In genomic region chr12:109417476-109418201, GRCm38 (mm10) we compare ENCODE assay signal across 8 mouse cellular contexts. TPM values are rescaled to one million over a fixed set of nuclear protein-coding genes. Genes with fewer than 3 reads are reported as not detected.
DNase-seq lines count a peak whose midpoint lies in the region; ATAC-seq and TF ChIP-seq lines count a peak whose summit lies in the region.

No protein-coding gene starts in this region.

- in situ Hi-C loops in ES-E14 (cut with MboI; ENCODE audit: low sequenced_read_pairs in 2 of 2, unreplicated experiment in 2 of 2) = no loop called here

- 0 out of 2 replicates have a peak overlapping the region, but pooled peaks have one; percentile 39 for H3K9ac ChIP-seq in heart, embryonic 11.5 days (ENCODE audit: low read depth, low read length)
- no peak overlapping the region for H3K9ac ChIP-seq in ES-E14 (ENCODE audit: insufficient read depth, low read depth, low read length, poor library complexity, severe bottlenecking)
- no peak overlapping the region for H3K9ac ChIP-seq in embryonic facial prominence, embryonic 15.5 days
- peak overlapping the region; percentile 25; the same call in 1 of the 2 replicates for H3K9ac ChIP-seq in limb, embryonic 14.5 days (ENCODE audit: low read depth, low read length, severe bottlenecking)

- H3K27ac ChIP-seq in heart, embryonic 11.5 days (ENCODE audit: low read depth, low read length) = peak overlapping the region; percentile 50
- no peak overlapping the region for H3K27ac ChIP-seq in ES-E14 (ENCODE audit: insufficient read depth, low read depth, low read length, poor library complexity, severe bottlenecking)
- H3K27ac ChIP-seq in embryonic facial prominence, embryonic 15.5 days (replicated peaks) = peak overlapping the region; percentile 90
- peak overlapping the region; percentile 87 for H3K27ac ChIP-seq in limb, embryonic 14.5 days (replicated peaks; ENCODE audit: low read depth, low read length)
- no peak overlapping the region for H3K27ac ChIP-seq in kidney, adult 2 months (ENCODE audit: insufficient read depth, low read depth, low read length)

- no peak for DNase-seq in heart, postnatal 14 days
- no peak for DNase-seq in ES-E14 (ENCODE audit: low read depth, low spot score)
- DNase-seq in limb, embryonic 14.5 days (ENCODE audit: low spot score) = peak; percentile 82
- peak; percentile 54 for DNase-seq in retina, postnatal 1 day
- DNase-seq in cerebellum, adult 8-10 months = no peak
- DNase-seq in kidney, adult 2 months = no peak

- H3K27me3 ChIP-seq in heart, embryonic 11.5 days (ENCODE audit: control insufficient read depth, insufficient read depth, low read length) = 0 out of 2 replicates have a peak, but pooled peaks cover 2% of the 10 kb centered on the region
- no peaks in the 10 kb centered on the region for H3K27me3 ChIP-seq in embryonic facial prominence, embryonic 15.5 days
- H3K27me3 ChIP-seq in limb, embryonic 14.5 days (ENCODE audit: control insufficient read depth, insufficient read depth, low read length) = no peaks in the 10 kb centered on the region
- H3K27me3 ChIP-seq in kidney, adult 2 months (replicated peaks; ENCODE audit: control insufficient read depth, insufficient read depth, low read length) = no peaks in the 10 kb centered on the region

- no peaks in the 10 kb centered on the region for H3K36me3 ChIP-seq in heart, embryonic 11.5 days (ENCODE audit: control insufficient read depth, insufficient read depth, low read length)
- no peaks in the 10 kb centered on the region for H3K36me3 ChIP-seq in ES-E14 (ENCODE audit: control insufficient read depth, insufficient read depth, low read length, poor library complexity, severe bottlenecking)
- H3K36me3 ChIP-seq in embryonic facial prominence, embryonic 15.5 days = no peaks in the 10 kb centered on the region
- no peaks in the 10 kb centered on the region for H3K36me3 ChIP-seq in limb, embryonic 14.5 days (ENCODE audit: control insufficient read depth, insufficient read depth, low read length)
- H3K36me3 ChIP-seq in kidney, adult 2 months (ENCODE audit: control insufficient read depth, insufficient read depth, low read length) = no peaks in the 10 kb centered on the region

- intact Hi-C loops in heart, postnatal 14 days (cut with DNase I) = no loop called here

- H3K9me3 ChIP-seq in heart, embryonic 11.5 days (replicated peaks; ENCODE audit: control insufficient read depth, low read length) = no peaks in the 10 kb centered on the region
- no peaks in the 10 kb centered on the region for H3K9me3 ChIP-seq in ES-E14 (ENCODE audit: control insufficient read depth, insufficient read depth, low read depth, low read length)
- H3K9me3 ChIP-seq in embryonic facial prominence, embryonic 15.5 days (replicated peaks) = no peaks in the 10 kb centered on the region
- no peaks in the 10 kb centered on the region for H3K9me3 ChIP-seq in limb, embryonic 14.5 days (ENCODE audit: control insufficient read depth, low read length)

- TF ChIP-seq POLR2A in limb, embryonic 14.5 days (IDR thresholded peaks at IDR 0.05; ENCODE audit: borderline replicate concordance, extremely low read depth, insufficient read depth, insufficient read length) = no peak
- TF ChIP-seq POLR2A in kidney, adult 2 months (IDR thresholded peaks at IDR 0.05; ENCODE audit: low read depth, low read length) = no peak

- no peak overlapping the region for H3K4me3 ChIP-seq in heart, embryonic 11.5 days (ENCODE audit: low read depth, low read length)
- H3K4me3 ChIP-seq in ES-E14 (ENCODE audit: insufficient read depth in 1 of 2, low read depth in 1 of 2, low read length in 2 of 2, poor library complexity in 1 of 2, severe bottlenecking in 1 of 2) = peak overlapping the region; percentile 15 to 21; a peak in 1 of 4 replicates
- no peak overlapping the region for H3K4me3 ChIP-seq in embryonic facial prominence, embryonic 15.5 days (replicated peaks)
- H3K4me3 ChIP-seq in limb, embryonic 14.5 days (replicated peaks; ENCODE audit: low read length) = no peak overlapping the region
- H3K4me3 ChIP-seq in kidney, adult 2 months (ENCODE audit: insufficient read depth, low read depth, low read length) = no peak overlapping the region

- no peak for TF ChIP-seq CTCF in kidney, adult 2 months (conservative IDR thresholded peaks at IDR 0.05; ENCODE audit: insufficient read depth, insufficient read length, low read depth, low read length)

- no peak overlapping the region; the same call in 1 of the 2 replicates for H3K4me2 ChIP-seq in heart, embryonic 11.5 days
- H3K4me2 ChIP-seq in embryonic facial prominence, embryonic 15.5 days (replicated peaks) = peak overlapping the region; percentile 10; the same call in 1 of the 2 replicates
- no peak overlapping the region for H3K4me2 ChIP-seq in limb, embryonic 14.5 days (replicated peaks; ENCODE audit: low read depth, low read length, severe bottlenecking)

- peaks cover 30% of the 10 kb centered on the region for H3K4me1 ChIP-seq in heart, embryonic 11.5 days (ENCODE audit: control insufficient read depth, insufficient read depth, low read length)
- no peaks in the 10 kb centered on the region for H3K4me1 ChIP-seq in ES-E14 (ENCODE audit: control insufficient read depth in 2 of 2, insufficient read depth in 2 of 2, low read length in 2 of 2, poor library complexity in 1 of 2)
- H3K4me1 ChIP-seq in embryonic facial prominence, embryonic 15.5 days = peaks cover 54% of the 10 kb centered on the region
- H3K4me1 ChIP-seq in limb, embryonic 14.5 days (ENCODE audit: control insufficient read depth, insufficient read depth, low read length) = peaks cover 35% of the 10 kb centered on the region
- no peaks in the 10 kb centered on the region for H3K4me1 ChIP-seq in kidney, adult 2 months (ENCODE audit: control insufficient read depth, insufficient read depth, low read length)

- WGBS in heart, embryonic 11.5 days (ENCODE audit: insufficient replicate concordance) = 33% methylated on average over 14 of the region's 14 CpGs
- 28% methylated on average over 14 of the region's 14 CpGs for WGBS in embryonic facial prominence, embryonic 15.5 days
- WGBS in limb, embryonic 14.5 days = 23% methylated on average over 13 of the region's 14 CpGs
- WGBS in kidney, adult 2 months = 51% methylated on average over 14 of the region's 14 CpGs

- ATAC-seq in heart, embryonic 11.5 days (replicated peaks; ENCODE audit: insufficient number of reproducible peaks, low FRiP score, low TSS enrichment) = peak; percentile 67
- ATAC-seq in embryonic facial prominence, embryonic 15.5 days (ENCODE audit: insufficient number of reproducible peaks, low FRiP score, low TSS enrichment, low read depth) = peak; percentile 84
- ATAC-seq in limb, embryonic 14.5 days (ENCODE audit: low FRiP score, low read depth) = peak; percentile 79

TF ChIP-seq in ES-E14, 5 proteins besides CTCF, POLR2A, EP300 and RAD21:
- TF ChIP-seq CHD2 (IDR thresholded peaks at IDR 0.05; ENCODE audit: low read depth, low read length) (no peak), HCFC1 (IDR thresholded peaks at IDR 0.05; ENCODE audit: borderline replicate concordance, insufficient read depth, low read length) (no peak), ZNF384 (IDR thresholded peaks at IDR 0.05; ENCODE audit: low read depth, low read length) (no peak), MAFK (IDR thresholded peaks at IDR 0.05; ENCODE audit: insufficient read depth, low read depth, low read length) (no peak), ZC3H11A (IDR thresholded peaks at IDR 0.05; ENCODE audit: borderline replicate concordance, low read depth, low read length) (no peak)

RNA-seq across cellular contexts. Expression of gene Dlk1, which starts 35.0 kb away (rescaled TPM):
- 54.8 and 67.1 TPM in 2 replicates for polyA plus RNA-seq in heart, embryonic 11.5 days (2014; fragmentation: Nextera tagmentation; extraction: Ambion mirVana)
- total RNA-seq in heart, postnatal 14 days (2021) = 1 to 10 TPM; 2.7 to 3.1 TPM
- total RNA-seq in ES-E14 (2012; rRNA removed) = 8.6 and 13.6 TPM in 2 replicates
- 710 and 761 TPM in 2 replicates for polyA plus RNA-seq in embryonic facial prominence, embryonic 15.5 days (2015; fragmentation: Nextera tagmentation; extraction: Ambion mirVana)
- polyA plus RNA-seq in limb, embryonic 14.5 days (2012; rRNA removed) = 2,661 and 2,964 TPM in 2 replicates
- 487 and 640 TPM in 2 replicates for polyA plus RNA-seq in limb, embryonic 14.5 days (2014; fragmentation: Nextera tagmentation; extraction: Ambion mirVana)
- polyA plus RNA-seq in kidney, adult 2 months (2012; rRNA removed) = 3.4 and 4.6 TPM in 2 replicates

Comparison
In these comparisons a context has a peak if more than half of its experiments do, and no peak if none do; other contexts are left out.
1. H3K27ac ChIP-seq: peak in heart, embryonic 11.5 days (single experiment), embryonic facial prominence, embryonic 15.5 days (single experiment) and limb, embryonic 14.5 days (single experiment); none in ES-E14 (single experiment) and kidney, adult 2 months (single experiment).
2. H3K4me3 ChIP-seq: peak in ES-E14 (2 of 2); none in heart, embryonic 11.5 days (single experiment), embryonic facial prominence, embryonic 15.5 days (single experiment), limb, embryonic 14.5 days (single experiment) and kidney, adult 2 months (single experiment).
3. H3K9ac ChIP-seq: peak in heart, embryonic 11.5 days (single experiment) and limb, embryonic 14.5 days (single experiment); none in ES-E14 (single experiment) and embryonic facial prominence, embryonic 15.5 days (single experiment).
4. DNase-seq: peak in limb, embryonic 14.5 days (single experiment) and retina, postnatal 1 day (single experiment); none in heart, postnatal 14 days (0 of 2), ES-E14 (single experiment), cerebellum, adult 8-10 months (single experiment) and kidney, adult 2 months (single experiment).
5. RNA of gene Dlk1, which starts 35.0 kb away (polyA plus RNA-seq): 487 to 2,964 TPM in limb, embryonic 14.5 days, 710 to 761 TPM in embryonic facial prominence, embryonic 15.5 days and 54.8 to 67.1 TPM in heart, embryonic 11.5 days; 3.4 to 4.6 TPM in kidney, adult 2 months; every median in the first group is over 10 times any median in the second.
6. Peak in every context shown above with its lines, with median percentiles within 50 percentile points of each other: ATAC-seq.